Mouse (Mus musculus) macrophage (primary cell): ENCODE measurements around the gene Gm20547. TPM values are rescaled to one million over a fixed set of nuclear protein-coding genes. Genes with fewer than 3 reads are reported as not detected.

Experiments
- H3K27ac ChIP-seq: fragments of 350-480 bp; formaldehyde crosslinking; 2 replicates; pipeline ENCODE4 v1.9.0; 2021
- H3K36me3 ChIP-seq: fragments of 350-480 bp; formaldehyde crosslinking; 2 replicates; pipeline ENCODE4 v1.9.0; 2021; ENCODE audit errors: inconsistent target
- H3K4me3 ChIP-seq: fragments of 350-480 bp; formaldehyde crosslinking; 2 replicates; pipeline ENCODE4 v1.9.0; 2021; ENCODE audit errors: inconsistent target
- H3K79me2 ChIP-seq: fragments of 350-480 bp; formaldehyde crosslinking; 2 replicates; pipeline ENCODE4 v1.9.0; 2021; ENCODE audit errors: inconsistent target
- WGBS: methylation state at CpG from one replicate; pipeline ENCODE4 v1.1.7; 2026; ENCODE audit warnings: inconsistent platforms; ENCODE audit not compliant: missing documents; 5-methylcytosine and 5-hydroxymethylcytosine counted together
- polyA plus RNA-seq: library from polyadenylated mRNA; stranded (reverse); fragments of 250-400 nt; gene quantifications from 3 replicates; pipeline ENCODE4 v1.2.4, GENCODE M21; 2018; ENCODE audit warnings: inconsistent platforms

Gene Gm20547
- polyA plus RNA-seq, 1 experiment from 2014 or later, result not detected

- WGBS, result 42% methylated on average over 5 of the region's 5 CpGs
- Histone ChIP-seq H3K79me2 (no peaks in the 10 kb centered on the region), H3K27ac (no peak overlapping the region), H3K36me3 (no peaks in the 10 kb centered on the region), H3K4me3 (no peak overlapping the region)
Observed at GRCm38 (mm10) chr17:34887942-34888341, 6.1 kb upstream of the Gm20547 start.

GRCm38 (mm10) chr17:34885615-34886014, 3.8 kb upstream of the Gm20547 start:
- no peak overlapping the region for H3K4me3 ChIP-seq
- 97% methylated on average over 3 of the region's 3 CpGs for WGBS
- no peaks in the 10 kb centered on the region for H3K79me2 ChIP-seq
- no peaks in the 10 kb centered on the region for H3K36me3 ChIP-seq
- H3K27ac ChIP-seq, result no peak overlapping the region

GRCm38 (mm10) chr17:34884704-34885103, 2.9 kb upstream of the Gm20547 start:
- Histone ChIP-seq H3K36me3 (no peaks in the 10 kb centered on the region), H3K27ac (no peak overlapping the region), H3K79me2 (no peaks in the 10 kb centered on the region), H3K4me3 (no peak overlapping the region)
- WGBS, result 95% methylated on average over 6 of the region's 6 CpGs

- Histone ChIP-seq H3K4me3 (no peak overlapping the region), H3K36me3 (no peaks in the 10 kb centered on the region), H3K27ac (peak overlapping the region; percentile 19), H3K79me2 (no peaks in the 10 kb centered on the region)
- 23% methylated on average over 3 of the region's 3 CpGs for WGBS
Observed at GRCm38 (mm10) chr17:34883332-34883731, 1.5 kb upstream of the Gm20547 start.

- no peaks in the 10 kb centered on the region for H3K36me3 ChIP-seq
- no peaks in the 10 kb centered on the region for H3K79me2 ChIP-seq
- H3K27ac ChIP-seq, result no peak overlapping the region
- H3K4me3 ChIP-seq, result no peak overlapping the region
Observed at GRCm38 (mm10) chr17:34881166-34881565, 676 bp downstream of the Gm20547 start.

GRCm38 (mm10) chr17:34879336-34879879, 2.4 kb downstream of the Gm20547 start, which contains the start of gene Zbtb12:
Gene Zbtb12 (plus strand): TSS chr17:34879483.
- H3K79me2 ChIP-seq, result no peaks in the 10 kb centered on the region
- H3K4me3 ChIP-seq, result no peak within 1 kb of the TSS
- 0 out of 2 replicates have a peak within 1 kb of the TSS, but pooled peaks have one; percentile 12 for H3K27ac ChIP-seq
- WGBS, result 42% methylated on average over 10 of the region's 11 CpGs
- H3K36me3 ChIP-seq, result no peaks in the 10 kb centered on the region

- Histone ChIP-seq H3K27ac (no peak overlapping the region), H3K79me2 (no peaks in the 10 kb centered on the region), H3K4me3 (no peak overlapping the region), H3K36me3 (no peaks in the 10 kb centered on the region)
- WGBS, result 96% methylated on average over 6 of the region's 6 CpGs
Observed at GRCm38 (mm10) chr17:34874321-34874720, 7.5 kb downstream of the Gm20547 start.

GRCm38 (mm10) chr17:34865981-34866380, 15.9 kb downstream of the Gm20547 start:
- no peaks in the 10 kb centered on the region; the same call in 1 of the 2 replicates for H3K79me2 ChIP-seq
- 63% methylated on average over 7 of the region's 7 CpGs for WGBS

GRCm38 (mm10) chr17:34862416-34863081, 19.3 kb downstream of the Gm20547 start, which contains the start of gene Cfb:
Gene Cfb (minus strand): TSS chr17:34862518.
- no peak within 1 kb of the TSS for H3K4me3 ChIP-seq
- no peaks in the 10 kb centered on the region for H3K36me3 ChIP-seq
- no peak within 1 kb of the TSS for H3K27ac ChIP-seq
- WGBS, result 62% methylated on average over 8 of the region's 8 CpGs
- no peaks in the 10 kb centered on the region; the same call in 1 of the 2 replicates for H3K79me2 ChIP-seq

More at GRCm38 (mm10) chr17:34865981-34866380, 15.9 kb downstream of the Gm20547 start:
- H3K36me3 ChIP-seq, result no peaks in the 10 kb centered on the region
- H3K4me3 ChIP-seq, result no peak overlapping the region
- no peak overlapping the region for H3K27ac ChIP-seq

GRCm38 (mm10) chr17:34861704-34862415, 20.0 kb downstream of the Gm20547 start:
- H3K79me2 ChIP-seq, result no peaks in the 10 kb centered on the region; the same call in 1 of the 2 replicates
- no peak overlapping the region for H3K27ac ChIP-seq
- H3K4me3 ChIP-seq, result no peak overlapping the region
- WGBS, result 85% methylated on average over 13 of the region's 13 CpGs
- no peaks in the 10 kb centered on the region for H3K36me3 ChIP-seq

GRCm38 (mm10) chr17:34860514-34860913, 21.3 kb downstream of the Gm20547 start:
- H3K79me2 ChIP-seq, result no peaks in the 10 kb centered on the region; the same call in 1 of the 2 replicates
- H3K36me3 ChIP-seq, result peaks cover 9% of the 10 kb centered on the region; the same call in 1 of the 2 replicates
- H3K27ac ChIP-seq, result no peak overlapping the region
- H3K4me3 ChIP-seq, result no peak overlapping the region
- 87% methylated on average over 9 of the region's 9 CpGs for WGBS

GRCm38 (mm10) chr17:34858670-34859069, 23.2 kb downstream of the Gm20547 start:
- 5% methylated on average over 4 of the region's 4 CpGs for WGBS
- no peak overlapping the region for H3K27ac ChIP-seq
- no peak overlapping the region for H3K4me3 ChIP-seq
- H3K36me3 ChIP-seq, result peaks cover 27% of the 10 kb centered on the region
- no peaks in the 10 kb centered on the region; the same call in 1 of the 2 replicates for H3K79me2 ChIP-seq

GRCm38 (mm10) chr17:34855825-34856224, 26.0 kb downstream of the Gm20547 start:
- Histone ChIP-seq H3K79me2 (peaks cover 5% of the 10 kb centered on the region; the same call in 1 of the 2 replicates), H3K4me3 (no peak overlapping the region), H3K27ac (no peak overlapping the region), H3K36me3 (peaks cover 44% of the 10 kb centered on the region)
- WGBS, result 39% methylated on average over 3 of the region's 3 CpGs

- Histone ChIP-seq H3K36me3 (peaks cover 44% of the 10 kb centered on the region), H3K4me3 (no peak overlapping the region), H3K27ac (no peak overlapping the region), H3K79me2 (peaks cover 11% of the 10 kb centered on the region; the same call in 1 of the 2 replicates)
- WGBS, result 94% methylated on average over 3 of the region's 3 CpGs
Observed at GRCm38 (mm10) chr17:34854761-34855160, 27.1 kb downstream of the Gm20547 start.

- H3K4me3 ChIP-seq, result no peak overlapping the region
- no peak overlapping the region for H3K27ac ChIP-seq
- peaks cover 22% of the 10 kb centered on the region; the same call in 1 of the 2 replicates for H3K79me2 ChIP-seq
- peaks cover 44% of the 10 kb centered on the region for H3K36me3 ChIP-seq
- WGBS, result 84% methylated on average over 8 of the region's 8 CpGs
Observed at GRCm38 (mm10) chr17:34853511-34853910, 28.3 kb downstream of the Gm20547 start.
